Mouse (Mus musculus) ZHBTc4 (cell line): ENCODE measurements around the gene Rora.

Experiments
- DNase-seq: peaks from one replicate; pipeline ENCODE4 v3.0.0-alpha.2; 2011; ENCODE audit warnings: low read depth, low spot score

The Rora gene

DNA sequence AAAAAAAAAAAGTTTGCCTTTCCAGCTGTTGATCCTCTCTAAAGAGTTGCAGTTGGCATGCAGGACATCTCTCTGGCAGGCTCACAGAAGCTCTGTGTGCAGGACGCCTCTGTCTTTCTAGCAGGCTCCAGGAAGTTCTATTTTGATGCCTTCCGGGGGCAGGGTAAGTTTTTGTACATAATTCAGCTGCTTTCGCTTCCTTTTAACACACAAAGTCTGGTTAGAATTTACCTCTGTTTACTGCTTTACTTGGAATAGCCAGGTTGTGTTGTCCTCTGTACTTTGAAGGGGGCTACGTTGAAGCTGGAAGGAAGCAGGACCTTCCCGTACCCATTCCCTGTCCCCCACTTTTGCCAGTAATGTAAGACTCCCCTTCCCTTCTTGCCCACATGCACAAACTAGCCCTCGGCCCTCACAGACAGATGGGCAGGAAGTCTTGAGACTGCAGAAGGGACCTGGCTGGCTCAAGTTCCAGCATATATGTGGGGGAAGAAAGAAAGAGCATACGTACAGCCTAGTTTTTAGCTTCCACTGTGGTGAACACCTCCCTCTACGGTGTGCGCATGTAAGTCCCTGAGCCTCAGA is 231.0 kb downstream of the Rora start:
- no peak for DNase-seq

DNA sequence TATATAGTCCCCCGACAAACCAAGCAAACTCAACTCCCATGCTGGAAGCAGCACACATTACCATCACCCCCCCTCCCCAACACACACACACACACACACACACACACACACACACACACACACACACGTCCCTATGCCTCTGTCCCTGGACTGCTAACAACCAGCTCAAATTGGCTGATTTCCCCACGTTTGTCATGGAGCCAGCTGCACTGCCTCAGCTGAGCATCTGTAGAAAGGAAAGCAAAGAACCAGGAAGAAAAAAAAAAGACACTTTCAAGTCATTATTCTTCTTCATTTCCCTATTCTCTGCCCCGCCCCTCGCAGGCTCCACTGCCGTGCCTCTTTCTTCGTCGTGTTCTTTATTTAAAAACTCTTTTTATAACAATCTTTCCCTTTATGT is 235.1 kb downstream of the Rora start:
- DNase-seq = no peak

DNA sequence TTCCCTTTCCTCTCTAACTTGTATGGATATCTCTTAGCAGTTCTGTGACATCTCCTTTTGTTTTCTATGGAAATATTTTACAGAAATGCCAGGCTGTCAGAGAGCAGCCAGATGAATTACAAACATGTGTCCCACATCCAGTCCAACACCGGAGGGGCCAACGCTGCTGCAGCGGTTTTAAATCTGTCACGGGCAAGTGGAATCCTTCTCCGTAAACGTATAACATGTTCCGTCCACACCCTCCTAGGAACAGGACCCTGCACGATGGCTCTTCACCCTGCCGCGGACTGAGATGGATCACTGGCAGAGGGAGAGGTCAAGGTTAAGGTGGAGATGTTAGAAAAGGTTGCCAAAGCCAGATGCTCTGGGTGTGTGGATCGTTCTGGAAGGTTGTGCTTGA is 237.8 kb downstream of the Rora start:
- DNase-seq = no peak

DNA sequence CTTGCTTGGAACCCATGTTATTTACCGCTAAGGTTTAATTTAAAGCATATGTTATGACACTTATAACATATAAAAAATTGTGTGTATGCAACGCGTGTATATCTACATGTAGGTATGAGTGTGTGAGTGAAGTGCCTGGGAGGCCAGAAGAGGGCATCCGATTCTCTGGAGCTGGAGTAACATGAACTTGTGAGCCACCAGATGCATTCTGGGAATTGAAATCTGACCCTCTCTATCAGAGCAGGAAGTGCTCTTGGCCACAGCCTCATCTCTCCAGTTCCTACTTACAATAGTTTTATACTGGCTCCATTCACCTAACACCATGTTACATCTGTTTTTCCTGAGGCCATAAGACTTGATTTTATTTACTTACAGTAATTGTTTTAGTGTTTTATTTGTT is 238.8 kb downstream of the Rora start:
- peak; percentile 47 for DNase-seq

DNA sequence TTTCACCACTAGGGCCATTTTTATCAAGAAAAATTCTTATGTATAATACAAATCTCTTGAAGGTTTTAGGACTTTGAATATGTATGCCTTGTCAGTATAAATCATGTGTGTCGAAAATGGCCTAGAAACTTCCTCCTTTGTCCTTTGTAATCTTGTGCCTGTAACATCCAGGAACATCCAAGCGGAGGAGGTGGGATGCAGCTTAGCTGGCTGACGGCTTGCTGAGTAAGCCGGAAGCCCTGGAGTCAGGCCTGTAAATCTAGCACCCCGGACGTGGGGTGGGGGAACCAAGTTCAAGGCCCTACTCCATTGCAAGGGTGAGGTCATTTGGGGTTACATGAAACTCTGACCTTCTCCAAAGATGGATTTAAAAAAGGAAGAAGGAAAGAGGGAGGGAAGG is 239.3 kb downstream of the Rora start:
- DNase-seq = no peak

DNA sequence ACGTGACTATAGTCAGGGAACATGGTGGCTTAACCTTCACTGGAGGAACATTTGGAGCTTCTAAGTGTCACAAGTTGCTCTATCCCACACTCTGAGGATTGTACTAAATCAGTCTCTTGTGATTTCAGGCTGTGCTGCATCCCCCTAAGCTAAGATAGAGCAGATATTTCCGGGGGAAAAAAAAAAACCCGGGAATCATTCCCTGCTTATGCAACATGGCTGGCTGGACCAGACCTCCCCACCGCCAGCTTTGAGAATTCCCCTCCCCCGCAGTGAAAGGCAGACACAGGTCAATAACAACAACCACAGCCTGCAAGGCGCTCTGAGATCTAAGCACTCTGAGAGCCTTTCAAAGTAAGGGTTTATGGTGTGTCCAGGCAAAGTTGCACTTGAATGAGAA is 244.7 kb downstream of the Rora start:
- DNase-seq = peak; percentile 28

DNA sequence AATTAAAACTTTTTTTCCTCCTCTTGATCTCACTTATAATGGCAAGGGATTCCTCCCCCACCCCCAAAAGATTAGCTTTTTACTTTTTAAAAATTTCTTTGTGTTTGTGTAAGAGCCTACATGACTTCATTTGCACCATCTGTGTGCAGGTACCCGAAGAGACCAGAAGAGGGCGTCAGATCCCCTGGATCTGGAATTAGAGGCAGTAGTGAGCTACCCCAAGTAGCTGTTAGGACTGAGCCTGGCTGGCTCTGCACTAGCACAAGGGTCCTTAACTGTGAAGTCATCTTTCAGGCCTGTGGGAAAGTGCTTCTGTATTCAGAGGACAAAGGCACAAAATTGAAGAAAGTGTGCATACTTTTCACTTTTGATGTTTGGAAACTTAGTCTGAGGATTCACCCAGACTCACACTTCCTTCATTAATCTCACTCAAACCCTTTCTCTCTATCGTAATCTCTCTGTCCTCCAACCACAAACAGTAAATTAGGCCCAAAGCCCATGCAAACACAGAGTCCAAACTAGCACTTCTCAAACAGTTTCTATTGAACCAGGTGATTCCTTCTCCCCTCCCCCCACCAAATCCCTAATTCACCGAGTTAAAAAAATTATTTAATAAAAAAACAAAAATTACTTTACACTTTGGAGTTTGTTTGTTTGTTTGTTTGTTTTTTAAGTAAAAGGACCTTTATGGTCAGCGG is 246.1 kb downstream of the Rora start:
- DNase-seq = peak; percentile 77

DNA sequence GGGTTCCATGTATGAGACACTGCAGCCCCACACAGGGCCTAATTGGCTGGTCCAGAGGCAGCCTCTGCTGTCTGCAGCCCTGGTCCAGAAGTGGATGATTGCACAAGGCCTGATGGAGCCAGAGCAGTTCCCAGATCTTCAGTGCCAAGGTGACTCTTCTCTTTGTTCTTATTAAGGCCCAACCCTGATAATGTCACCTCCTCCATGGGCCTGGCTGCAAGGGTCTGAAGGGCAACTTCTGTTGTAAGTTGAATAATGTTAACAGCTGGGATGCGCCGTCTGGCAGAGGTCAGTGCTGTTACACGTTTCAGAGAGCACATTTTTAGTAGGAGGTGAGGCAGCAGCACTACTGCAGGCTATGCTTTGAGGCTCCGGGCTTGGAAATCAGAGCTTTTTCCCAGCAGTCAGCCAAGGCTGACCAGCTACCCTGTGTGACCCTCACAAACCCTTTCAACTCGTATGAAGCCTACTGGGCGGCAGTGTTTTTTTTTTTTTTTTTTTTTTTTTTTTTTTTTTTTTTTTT is 252.8 kb downstream of the Rora start:
- peak; percentile 67 for DNase-seq

DNA sequence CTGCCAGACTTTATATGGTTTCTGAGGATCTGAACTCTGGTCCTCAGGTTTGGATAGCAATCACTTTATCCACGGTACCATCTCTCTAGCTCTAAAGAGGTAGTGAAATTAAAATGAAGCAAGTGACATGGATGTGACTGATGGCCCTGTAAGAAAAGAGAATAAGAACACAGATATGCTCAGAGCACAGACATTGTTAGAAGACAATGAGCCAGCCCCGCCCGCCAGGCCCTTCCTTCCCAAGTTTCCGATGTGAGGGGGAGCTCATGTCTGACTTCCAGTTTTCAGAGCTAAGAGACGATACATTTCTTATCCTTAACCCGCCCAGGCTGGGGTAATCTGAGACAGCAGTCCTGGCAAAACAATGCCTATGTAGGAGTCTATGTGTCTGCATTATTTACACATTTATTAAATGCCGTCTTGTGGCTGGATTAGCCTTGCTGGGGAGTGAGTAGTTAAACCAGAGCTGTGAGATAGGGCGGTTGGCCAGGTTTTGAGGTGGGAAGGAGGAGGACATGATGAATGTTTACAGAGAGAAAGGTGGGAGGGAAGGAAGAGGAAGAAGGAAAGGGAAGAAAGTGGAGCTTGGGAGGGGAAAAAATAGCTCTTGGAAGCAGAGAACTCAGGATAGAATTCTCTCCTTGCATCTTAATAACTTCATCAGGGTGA is 259.0 kb downstream of the Rora start:
- DNase-seq = peak; percentile 68

DNA sequence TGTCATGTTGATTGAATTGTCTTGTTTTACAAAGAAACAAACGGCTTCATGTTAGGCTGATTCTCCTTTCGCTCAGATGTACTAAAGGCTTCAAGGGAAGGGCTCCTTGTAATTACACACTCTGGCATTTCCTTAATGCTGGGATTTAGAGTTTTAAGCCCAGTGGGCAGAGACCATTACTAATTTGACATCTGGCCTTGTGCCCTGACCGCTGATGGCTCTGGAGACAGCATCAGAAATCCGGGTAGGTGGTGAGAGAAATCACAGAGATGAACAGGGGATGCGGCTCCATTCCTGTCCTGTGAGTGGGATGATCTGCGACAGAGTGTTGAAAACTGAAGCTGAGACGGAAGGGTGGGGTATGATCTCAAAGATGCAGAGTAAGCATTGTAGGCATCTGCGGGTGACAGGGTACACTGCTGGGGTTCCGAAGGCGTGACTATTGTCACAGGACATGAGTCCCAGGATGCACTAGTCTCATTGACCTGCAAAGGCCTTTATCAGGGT is 259.7 kb downstream of the Rora start:
- DNase-seq = peak; percentile 29

DNA sequence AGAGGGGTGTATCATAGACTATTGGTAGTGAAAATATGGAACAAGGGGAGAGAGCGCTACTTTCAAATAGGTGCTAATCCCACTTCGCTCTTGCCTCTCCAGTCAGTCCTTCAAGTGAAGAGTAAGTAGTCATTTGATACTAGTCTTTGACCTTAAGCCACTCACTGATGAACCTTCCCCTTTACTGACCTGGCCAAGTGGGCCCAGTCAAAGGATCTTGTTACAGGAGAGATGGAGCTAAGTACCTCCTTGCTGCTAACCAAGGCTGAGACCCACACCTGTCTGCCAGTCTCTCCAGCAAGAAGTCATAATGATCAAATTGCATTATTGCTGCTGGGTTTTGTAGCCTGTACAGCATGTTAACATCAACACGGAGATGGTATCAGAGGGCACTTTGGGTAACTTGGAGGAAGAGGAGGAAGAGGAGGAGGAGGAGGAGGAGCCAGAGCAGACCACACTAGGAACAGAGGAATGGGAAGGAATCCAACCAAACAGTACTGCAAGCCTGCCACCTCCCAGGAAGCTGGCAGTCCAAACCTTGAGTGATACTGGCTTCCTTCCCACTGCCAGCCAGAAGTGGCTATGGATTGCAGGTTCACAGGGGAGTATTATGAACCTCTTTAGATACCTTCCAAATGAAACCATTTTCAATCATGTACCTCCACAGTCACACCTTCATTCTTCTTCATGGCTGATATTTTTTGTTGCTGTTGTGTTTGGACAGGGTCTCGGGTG is 261.1 kb downstream of the Rora start:
- no peak for DNase-seq

DNA sequence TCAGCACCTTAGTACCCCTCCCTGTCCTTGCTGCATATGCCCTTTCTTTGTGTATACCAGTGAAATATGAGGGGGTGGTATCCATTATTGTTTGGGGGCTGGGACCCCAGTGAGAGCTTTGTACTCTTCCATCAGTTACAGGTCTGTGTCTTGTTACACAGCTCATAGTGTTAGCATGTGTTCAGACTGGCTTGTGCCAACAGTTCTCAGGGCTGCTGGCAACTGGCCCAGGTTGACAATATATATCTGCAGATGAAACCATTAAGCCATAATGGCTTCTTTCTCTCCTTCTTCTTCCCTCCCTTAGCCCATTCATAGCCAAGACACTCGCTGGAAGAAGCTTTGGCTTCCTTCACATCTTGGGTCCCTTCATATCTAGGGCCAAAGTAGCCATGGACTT is 263.2 kb downstream of the Rora start:
- no peak for DNase-seq

DNA sequence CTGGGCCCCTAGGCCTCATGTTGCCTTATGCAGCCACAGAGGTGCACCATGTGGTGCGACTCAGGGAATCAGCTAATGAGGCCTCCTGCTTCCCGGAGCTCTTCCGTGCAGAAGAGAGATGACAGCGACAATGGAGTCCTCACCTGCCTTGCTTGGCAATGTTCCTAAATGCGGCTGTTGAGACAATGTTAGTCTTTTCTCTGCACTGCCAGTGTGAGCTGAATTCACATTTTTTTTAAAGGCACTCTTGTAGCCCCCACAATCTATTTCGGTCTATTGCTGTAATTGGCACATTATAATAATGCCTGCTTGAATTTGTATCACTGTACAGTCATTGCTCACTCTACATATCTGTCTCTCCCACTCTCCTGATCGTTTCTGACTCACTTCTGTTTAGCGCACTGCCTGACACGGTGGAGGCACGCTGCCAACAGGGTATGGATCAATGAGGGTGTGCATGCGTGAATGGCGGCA is 269.6 kb downstream of the Rora start:
- DNase-seq = no peak

DNA sequence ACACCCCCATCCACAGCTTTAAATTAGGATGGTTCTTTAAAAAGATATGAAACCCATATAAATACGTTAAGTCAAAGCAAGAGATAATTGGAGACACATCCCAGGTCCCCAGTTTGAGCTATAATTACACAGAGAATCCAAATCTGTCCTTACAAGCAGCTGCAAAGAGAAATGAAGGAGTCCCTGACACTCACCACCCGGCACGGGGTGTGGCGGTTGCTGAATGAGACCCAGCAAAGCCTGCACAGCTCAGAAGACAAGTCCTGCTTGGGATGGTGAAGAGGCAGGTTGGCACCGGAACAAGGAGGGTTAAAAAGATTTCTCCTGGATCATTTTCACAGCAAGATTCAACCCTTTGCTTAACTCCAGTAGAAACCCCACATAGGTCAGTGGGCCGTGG is 272.8 kb downstream of the Rora start:
- DNase-seq = no peak

DNA sequence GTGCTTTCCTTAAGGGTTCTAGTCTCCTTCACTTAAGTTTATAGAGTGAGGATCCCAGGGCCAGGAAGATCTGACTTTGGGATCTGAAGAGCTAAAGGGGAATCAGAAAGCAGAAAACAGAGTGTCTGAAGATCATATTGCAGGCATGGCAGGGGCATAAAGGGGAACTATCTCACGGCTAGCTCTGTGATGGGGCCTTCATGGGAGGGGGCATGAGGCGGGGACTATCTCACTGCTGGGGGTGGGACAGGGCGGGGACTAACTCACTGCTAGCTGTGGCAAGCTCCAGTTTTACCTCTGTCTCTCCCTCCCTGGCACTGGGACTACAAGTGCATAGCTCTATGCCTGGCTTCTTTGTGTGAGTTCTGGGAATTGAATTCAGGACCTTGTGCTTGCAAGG is 279.6 kb downstream of the Rora start:
- DNase-seq = no peak

DNA sequence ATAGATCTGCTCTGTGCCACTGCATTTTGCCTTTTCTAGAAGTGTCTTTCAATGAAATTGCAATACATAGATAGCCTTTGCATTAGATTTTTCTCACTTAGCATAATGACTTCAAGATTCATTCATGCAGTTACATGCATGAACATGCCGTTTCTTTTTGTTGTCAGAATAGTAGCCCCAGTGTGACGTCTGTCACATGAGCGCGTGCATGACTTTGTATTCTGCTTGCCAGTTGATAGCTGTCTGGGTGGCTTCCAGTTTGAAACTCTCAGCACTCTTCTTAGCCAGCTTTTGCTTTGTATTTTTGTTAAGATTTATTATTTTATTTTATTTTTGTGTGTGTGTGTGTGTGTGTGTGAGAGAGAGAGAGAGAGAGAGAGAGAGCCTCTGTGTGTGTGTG is 280.7 kb downstream of the Rora start:
- no peak for DNase-seq

DNA sequence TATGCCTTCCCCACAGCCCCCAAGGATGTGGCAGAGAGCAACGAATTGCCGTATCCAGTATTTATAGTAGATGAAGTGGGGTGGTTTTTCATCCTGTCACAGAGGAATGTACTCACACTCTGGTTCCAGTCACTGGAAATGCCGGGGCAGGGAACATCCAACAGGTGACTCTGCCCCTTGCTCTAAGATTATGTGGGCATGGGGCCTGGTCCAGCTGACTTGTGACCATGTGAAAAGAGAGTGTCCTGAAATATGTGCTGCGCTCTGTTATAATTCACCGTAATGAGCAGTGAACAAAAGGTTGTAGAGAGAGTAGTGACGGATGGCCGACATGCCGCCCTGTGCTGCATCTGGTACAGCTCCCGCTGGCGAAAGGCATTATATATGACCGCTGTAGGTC is 282.0 kb downstream of the Rora start:
- no peak for DNase-seq

DNA sequence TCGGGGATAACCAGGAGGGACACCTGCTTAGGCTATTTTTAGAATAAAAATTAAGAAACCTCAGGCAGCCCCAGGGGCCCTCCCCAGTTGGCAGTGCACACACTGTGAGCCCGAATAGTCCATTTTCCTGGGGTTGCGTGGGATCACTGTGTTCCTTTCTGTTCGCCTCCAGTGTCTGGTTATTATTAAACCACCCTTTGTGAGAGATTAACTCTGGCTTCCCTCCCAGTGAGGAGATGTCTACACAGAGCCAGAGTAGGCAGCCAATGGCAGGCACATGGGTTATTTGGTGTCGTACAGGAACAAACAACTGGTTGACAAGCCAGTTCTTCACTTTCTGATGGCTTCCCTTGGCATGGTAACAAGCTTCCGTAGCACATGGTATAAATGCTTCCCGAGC is 287.5 kb downstream of the Rora start:
- DNase-seq = no peak

DNA sequence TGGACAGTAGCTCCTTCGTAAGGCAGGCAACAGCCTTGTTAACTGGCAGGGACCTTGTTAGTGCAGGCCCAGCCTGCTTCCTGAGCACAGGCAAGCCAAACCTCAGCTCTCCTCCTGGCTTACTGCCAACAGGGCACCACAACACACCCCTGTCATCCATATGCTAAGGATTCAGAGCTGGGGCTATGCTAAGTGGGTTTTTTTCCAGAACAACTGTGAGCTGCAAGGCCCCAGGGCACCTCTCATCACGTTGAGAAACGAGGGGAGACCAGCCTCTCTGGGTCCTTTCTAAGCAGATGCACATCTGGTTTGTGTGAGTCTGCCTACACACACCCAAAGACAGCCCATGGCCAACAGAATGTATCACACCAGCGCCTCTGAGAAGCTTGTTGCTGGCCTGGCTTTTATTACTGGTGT is 289.0 kb downstream of the Rora start:
- DNase-seq = peak; percentile 18

DNA sequence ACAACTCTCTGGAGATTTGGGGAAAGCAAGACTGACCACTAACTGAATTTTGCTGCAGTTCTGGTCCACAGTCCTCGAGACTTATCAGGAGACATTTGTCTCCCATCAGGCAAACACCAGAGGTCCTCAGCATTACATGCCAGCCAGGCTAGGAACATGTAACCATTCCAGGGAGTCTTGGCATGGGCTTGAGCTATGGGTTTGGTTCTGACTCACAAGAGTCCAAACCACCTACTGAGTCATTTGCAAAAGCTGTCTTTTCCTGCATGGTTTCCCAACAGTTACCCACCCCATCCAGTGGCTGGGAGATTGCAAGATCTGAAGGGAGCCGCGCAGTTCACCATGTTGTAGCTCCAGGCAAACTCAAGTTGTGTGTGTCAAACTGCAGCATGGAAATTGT is 290.4 kb downstream of the Rora start:
- no peak for DNase-seq

DNA sequence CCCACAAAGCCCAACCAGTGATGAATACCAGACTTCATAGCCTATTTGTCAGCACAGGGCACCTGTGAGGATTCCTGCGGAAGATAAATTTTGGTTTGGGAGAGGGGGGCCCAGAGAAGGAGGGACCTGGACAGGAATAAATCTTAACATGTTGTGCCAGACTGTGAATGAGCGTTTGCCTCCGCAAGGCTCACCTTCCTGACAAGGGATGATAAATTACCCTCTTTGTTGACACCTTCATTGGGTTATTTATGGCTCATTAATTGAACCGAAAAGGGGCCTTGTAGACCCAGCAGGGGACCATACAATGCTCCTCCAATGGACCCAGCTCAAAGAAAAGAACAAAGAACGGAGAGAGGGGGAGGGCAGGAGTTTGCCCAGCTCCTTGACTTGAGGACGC is 294.1 kb downstream of the Rora start:
- no peak for DNase-seq

DNA sequence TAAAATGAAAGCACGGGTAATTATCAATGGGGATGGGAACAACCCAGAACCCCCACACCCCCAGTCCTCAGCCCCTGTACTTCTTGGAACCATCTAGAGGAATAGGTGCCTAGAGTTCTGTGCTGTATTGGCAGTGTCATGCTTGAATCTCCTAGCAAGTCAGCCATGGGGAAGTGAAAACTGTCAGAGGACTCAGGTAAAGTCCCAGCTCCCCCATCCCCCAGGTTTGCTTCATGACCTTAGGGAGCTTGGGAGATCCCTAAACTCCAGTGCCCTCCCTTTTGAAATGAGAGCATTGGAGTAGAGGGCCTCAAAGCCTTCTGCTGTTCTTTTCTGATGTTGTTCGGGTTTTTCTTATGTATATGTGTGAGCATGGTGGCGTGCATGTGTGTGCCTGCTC is 294.6 kb downstream of the Rora start:
- DNase-seq = no peak
